Mouse (Mus musculus) liver, embryonic 14.5 days (tissue): ENCODE measurements around the gene Arl15. TPM values are rescaled to one million over a fixed set of nuclear protein-coding genes. Genes with fewer than 3 reads are reported as not detected.

Experiments
- ATAC-seq: fragments of 200-750 bp; cut with Nextera tagmentation; 2 replicates; pipeline ENCODE4 v1.8.0; 2017; ENCODE audit warnings: moderate number of reproducible peaks, mild to moderate bottlenecking, moderate library complexity; ENCODE audit not compliant: insufficient read depth
- DNase-seq, 3 experiments: peaks; one replicate each; pipeline ENCODE4 v3.0.0-alpha.2; 2012 to 2013; ENCODE audit warnings: low read depth in 3 of 3, low spot score in 3 of 3
- H3K27ac ChIP-seq: fragments of 300-500 bp; sonication (generic); 2 replicates; pipeline ENCODE4 v1.5.1; 2014; ENCODE audit warnings: moderate library complexity, mild to moderate bottlenecking, control low read depth, inconsistent platforms
- H3K27me3 ChIP-seq: fragments of 300-500 bp; sonication (generic); 2 replicates; pipeline ENCODE4 v1.6.1; 2014; ENCODE audit warnings: mild to moderate bottlenecking, low read length, moderate library complexity; ENCODE audit not compliant: control insufficient read depth, insufficient read depth
- H3K36me3 ChIP-seq: fragments of 300-500 bp; sonication (generic); replicated peaks from 2 replicates; pipeline ENCODE4 v1.6.1; 2014; ENCODE audit warnings: low read depth; ENCODE audit not compliant: control insufficient read depth, insufficient read depth
- H3K4me1 ChIP-seq, 2 experiments: fragments of 200-500 bp in 1 of 2; fragments of 300-500 bp in 1 of 2; sonication (generic) in 1 of 2; replicated peaks; 2 replicates each; pipeline ENCODE4 v1.6.1; 2012 to 2014; ENCODE audit warnings: antibody characterized with exemption in 1 of 2, inconsistent platforms in 1 of 2, low read length in 1 of 2; ENCODE audit not compliant: control insufficient read depth in 2 of 2, insufficient read depth in 2 of 2
- H3K4me2 ChIP-seq: fragments of 300-500 bp; sonication (generic); 2 replicates; pipeline ENCODE4 v1.6.1; 2014; ENCODE audit warnings: low read depth, mild to moderate bottlenecking, control low read depth, moderate library complexity
- H3K4me3 ChIP-seq, 2 experiments: fragments of 200-500 bp in 1 of 2; fragments of 300-500 bp in 1 of 2; sonication (generic) in 1 of 2; 2 replicates each; pipeline ENCODE4 v1.5.1; 2012 to 2014; ENCODE audit warnings: low read depth in 2 of 2, low read length in 2 of 2, mild to moderate bottlenecking in 2 of 2, control low read depth in 1 of 2, inconsistent platforms in 1 of 2, moderate library complexity in 1 of 2; ENCODE audit not compliant: insufficient read depth in 1 of 2
- H3K9ac ChIP-seq: fragments of 300-500 bp; sonication (generic); replicated peaks from 2 replicates; pipeline ENCODE4 v1.6.1; 2014; ENCODE audit warnings: mild to moderate bottlenecking, control low read depth, moderate library complexity
- H3K9me3 ChIP-seq: fragments of 300-500 bp; sonication (generic); 2 replicates; pipeline ENCODE4 v1.6.1; 2016; ENCODE audit warnings: low read length, mixed read lengths; ENCODE audit not compliant: control insufficient read depth
- CTCF ChIP-seq: IDR thresholded peaks from 2 replicates; pipeline ENCODE4 v1.5.1; 2016; ENCODE audit warnings: antibody characterized with exemption, low read depth, control low read depth
- EP300 ChIP-seq: IDR thresholded peaks from 2 replicates; pipeline ENCODE4 v1.6.1; 2016; ENCODE audit warnings: antibody characterized with exemption, low read depth
- whole genome bisulfite sequencing: fragments of 180-500 bp; shearing (Covaris S2); extraction: QIAGEN DNeasy Blood & Tissue Kit; methylation state at CpG from one replicate; pipeline ENCODE4 v1.1.7; 2014; ENCODE audit not compliant: insufficient replicate concordance; 5-methylcytosine and 5-hydroxymethylcytosine counted together
- polyA plus RNA-seq, 2 experiments: library from polyadenylated mRNA; depleted of rRNA in 1 of 2; stranded (reverse) in 1 of 2; unstranded in 1 of 2; fragments of >200 nt; fragmentation: Nextera tagmentation in 1 of 2; extraction: Ambion mirVana in 1 of 2; gene quantifications; 2 replicates each; pipeline versions ENCODE4 v1.2.1 to v1.2.3; 2012 to 2014

The Arl15 gene
- polyA plus RNA-seq, 2 experiments = 2.0 to 2.6 TPM

DNA sequence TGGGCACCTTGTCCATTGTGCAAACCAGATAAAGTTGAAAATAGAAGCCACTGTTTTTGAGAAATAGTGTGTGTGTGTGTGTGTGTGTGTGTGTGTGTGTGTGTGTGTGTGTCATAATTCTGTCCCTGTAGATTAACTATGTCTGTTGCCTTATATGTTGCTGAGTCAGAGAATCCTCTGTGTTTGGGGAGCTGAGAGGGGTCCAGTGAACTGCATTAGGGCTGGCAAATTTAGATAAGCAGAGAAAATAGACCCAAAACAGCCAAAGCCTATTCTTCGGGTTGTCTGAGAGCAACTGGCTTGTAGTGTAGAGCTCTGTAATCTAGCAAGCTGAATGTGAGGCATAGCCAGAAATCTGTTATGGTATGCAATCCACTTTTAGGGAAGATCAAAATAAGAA, 348.9 kb downstream of the Arl15 start:
- no peak overlapping the region for H3K4me2 ChIP-seq
- H3K27ac ChIP-seq = no peak overlapping the region
- no peak overlapping the region for H3K4me3 ChIP-seq
- no peaks in the 10 kb centered on the region for H3K27me3 ChIP-seq
- no peaks in the 10 kb centered on the region for H3K9me3 ChIP-seq
- no peak for TF ChIP-seq CTCF
- TF ChIP-seq EP300 = no peak
- H3K36me3 ChIP-seq = no peaks in the 10 kb centered on the region
- H3K9ac ChIP-seq = no peak overlapping the region
- H3K4me1 ChIP-seq = no peaks in the 10 kb centered on the region
- 24% methylated on average over 1 of the region's 1 CpGs for WGBS
- DNase-seq (no peak), ATAC-seq (peak; percentile 15; the same call in 1 of the 2 replicates)

DNA sequence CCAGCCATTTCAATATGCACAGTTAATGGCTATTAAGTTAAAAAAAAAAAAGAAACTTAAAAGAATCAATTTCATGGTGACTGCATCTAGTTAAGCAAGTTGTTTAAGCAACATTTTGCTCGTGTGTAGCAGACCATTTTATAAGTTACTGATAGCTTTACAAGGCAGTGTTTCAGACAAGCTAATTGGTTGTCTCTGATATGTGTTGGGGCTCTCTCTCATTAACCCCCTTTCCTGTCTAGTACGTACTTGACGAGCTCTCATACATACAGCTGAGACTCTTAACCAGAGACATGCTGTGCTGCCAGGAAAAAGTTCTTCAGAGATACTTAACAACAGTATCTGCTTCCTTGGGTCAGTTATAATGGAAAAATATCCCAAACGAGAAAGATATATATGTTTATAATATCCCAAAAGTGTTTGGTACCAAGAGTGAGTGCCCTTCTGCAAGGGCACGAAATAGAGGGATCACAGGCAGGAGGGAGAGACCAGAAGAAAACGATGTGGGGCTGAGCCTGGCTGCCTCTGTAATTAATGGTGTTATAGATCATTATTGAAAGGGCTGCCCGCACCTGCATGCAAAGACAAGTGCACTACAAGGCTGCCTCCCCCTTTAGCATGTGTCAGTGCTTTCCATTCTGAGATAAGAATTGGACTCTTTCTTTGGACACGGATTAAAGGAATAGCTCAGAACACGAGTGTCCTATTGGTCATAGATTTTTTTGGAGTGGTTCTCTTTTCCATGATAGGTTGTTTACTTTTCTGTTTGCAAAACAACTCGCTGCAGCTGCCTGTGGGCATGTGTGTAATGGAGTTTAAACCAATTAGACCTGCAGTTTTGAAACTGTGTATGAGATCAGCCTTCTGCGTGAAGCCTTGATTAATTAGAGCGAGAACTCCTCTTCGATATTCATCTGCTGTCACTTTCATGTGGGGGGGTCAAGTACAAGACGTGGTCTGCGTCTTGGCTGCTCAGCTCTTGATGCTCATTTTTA, 350.0 kb downstream of the Arl15 start:
- no peaks in the 10 kb centered on the region for H3K27me3 ChIP-seq
- H3K9me3 ChIP-seq = no peaks in the 10 kb centered on the region
- no peak overlapping the region for H3K4me2 ChIP-seq
- H3K27ac ChIP-seq = no peak overlapping the region
- 71% methylated on average over 15 of the region's 15 CpGs for WGBS
- H3K9ac ChIP-seq = no peak overlapping the region
- no peaks in the 10 kb centered on the region for H3K36me3 ChIP-seq
- DNase-seq (no peak), ATAC-seq (no peak)
- TF ChIP-seq EP300 (no peak), CTCF (no peak)
- H3K4me1 ChIP-seq = no peaks in the 10 kb centered on the region
- H3K4me3 ChIP-seq = no peak overlapping the region

DNA sequence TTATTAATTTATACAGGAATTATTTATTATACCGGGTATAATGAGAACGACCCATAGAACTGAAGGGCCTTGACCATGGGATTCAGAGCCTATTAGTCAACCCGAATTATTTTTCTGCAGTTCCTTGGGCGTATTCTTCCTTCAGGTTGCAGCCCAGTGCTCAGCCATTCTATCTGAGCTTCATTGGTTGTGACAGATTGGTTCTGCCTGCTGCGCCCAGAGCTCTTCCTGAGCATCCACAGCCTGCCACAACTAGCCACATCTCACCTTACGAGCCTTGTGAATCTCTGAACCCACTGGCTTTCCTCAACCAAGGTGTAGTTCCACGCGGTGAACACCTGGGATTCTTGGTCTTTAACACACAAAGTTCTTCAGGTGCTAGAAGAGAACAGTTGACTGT, 350.9 kb downstream of the Arl15 start:
- H3K36me3 ChIP-seq = no peaks in the 10 kb centered on the region
- H3K9me3 ChIP-seq = no peaks in the 10 kb centered on the region
- no peaks in the 10 kb centered on the region for H3K27me3 ChIP-seq
- H3K4me2 ChIP-seq = no peak overlapping the region
- no peaks in the 10 kb centered on the region for H3K4me1 ChIP-seq
- no peak overlapping the region for H3K9ac ChIP-seq
- WGBS = 82% methylated on average over 8 of the region's 8 CpGs
- H3K27ac ChIP-seq = no peak overlapping the region
- ATAC-seq (no peak), DNase-seq (no peak)
- no peak overlapping the region for H3K4me3 ChIP-seq
- TF ChIP-seq CTCF (no peak), EP300 (no peak)

DNA sequence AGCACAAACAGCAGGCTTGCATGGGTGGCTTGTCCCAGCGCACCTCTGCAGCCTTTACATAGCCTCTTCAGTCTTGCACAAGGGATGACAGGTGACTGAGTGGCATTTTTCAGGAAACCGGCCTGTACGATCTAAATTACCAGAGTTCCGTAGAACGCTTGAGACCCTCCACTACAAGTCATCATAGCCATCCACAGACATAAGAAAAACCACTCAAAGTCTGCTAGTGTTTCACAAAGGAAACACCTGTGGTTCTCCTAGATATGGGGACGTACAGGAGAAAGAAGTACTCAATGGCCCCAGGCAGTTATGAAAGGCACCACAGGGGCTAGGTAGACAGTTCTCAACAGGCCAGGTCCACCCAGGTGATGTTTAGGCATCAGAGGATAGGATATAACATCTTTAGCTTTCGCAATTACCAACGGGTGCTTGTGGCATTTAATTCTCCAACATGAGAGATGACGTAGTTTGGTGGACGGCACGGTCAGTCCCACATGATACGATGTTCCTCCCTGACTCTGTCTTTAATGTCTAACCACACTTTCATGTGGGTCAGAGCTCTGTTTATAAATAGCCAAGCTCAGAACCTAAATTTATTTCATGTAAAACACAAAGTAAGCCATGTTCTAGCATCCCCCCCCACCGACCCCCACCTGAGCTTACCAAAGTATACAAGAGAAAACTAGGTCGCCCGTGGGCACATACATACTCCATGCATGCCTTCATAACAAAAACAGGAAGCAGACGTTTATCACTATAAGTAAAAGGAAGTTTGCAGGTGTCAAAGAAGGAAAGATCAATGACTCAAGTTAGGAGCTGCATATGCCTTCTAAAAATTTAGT, 356.8 kb downstream of the Arl15 start:
- DNase-seq (no peak), ATAC-seq (no peak)
- no peak overlapping the region for H3K9ac ChIP-seq
- WGBS = 62% methylated on average over 16 of the region's 16 CpGs
- H3K4me1 ChIP-seq = no peaks in the 10 kb centered on the region
- H3K36me3 ChIP-seq = no peaks in the 10 kb centered on the region
- H3K27me3 ChIP-seq = no peaks in the 10 kb centered on the region
- H3K4me3 ChIP-seq = no peak overlapping the region
- H3K27ac ChIP-seq = no peak overlapping the region
- no peaks in the 10 kb centered on the region for H3K9me3 ChIP-seq
- TF ChIP-seq CTCF (no peak), EP300 (no peak)
- H3K4me2 ChIP-seq = no peak overlapping the region

DNA sequence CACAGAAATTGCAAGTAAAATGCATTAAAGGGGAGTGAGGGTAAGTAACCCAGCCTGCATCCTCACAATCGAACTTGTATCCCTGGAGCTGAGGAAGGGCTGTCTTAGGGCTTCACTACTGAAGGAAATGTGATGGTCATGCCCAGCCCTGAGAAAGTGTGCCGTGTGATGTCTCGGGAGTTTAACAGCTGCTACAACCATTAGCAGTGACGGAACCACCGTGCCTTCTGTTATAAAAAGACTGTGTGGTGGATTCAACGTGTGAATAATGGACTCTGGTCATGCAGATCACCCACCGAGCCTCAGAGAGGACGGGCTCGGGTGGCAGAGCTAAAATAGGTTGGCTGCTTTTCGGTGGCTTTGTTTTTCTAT, 357.4 kb downstream of the Arl15 start:
- H3K27ac ChIP-seq = no peak overlapping the region
- no peak for TF ChIP-seq EP300
- no peak for TF ChIP-seq CTCF
- H3K27me3 ChIP-seq = no peaks in the 10 kb centered on the region
- no peaks in the 10 kb centered on the region for H3K4me1 ChIP-seq
- H3K4me2 ChIP-seq = no peak overlapping the region
- no peak for DNase-seq
- no peak for ATAC-seq
- no peak overlapping the region for H3K4me3 ChIP-seq
- no peaks in the 10 kb centered on the region for H3K9me3 ChIP-seq
- no peak overlapping the region for H3K9ac ChIP-seq
- no peaks in the 10 kb centered on the region for H3K36me3 ChIP-seq
- WGBS = 78% methylated on average over 10 of the region's 10 CpGs
